Mouse (Mus musculus) heart, embryonic 11.5 days (tissue): ENCODE results near the gene Tcf20. TPM values are rescaled to one million over a fixed set of nuclear protein-coding genes. Genes with fewer than 3 reads are reported as not detected.

ENCODE experiments used
- ATAC-seq: fragments of 200-750 bp; cut with Nextera tagmentation; replicated peaks from 2 replicates; pipeline ENCODE4 v1.8.0; 2017; ENCODE audit warnings: moderate library complexity; ENCODE audit not compliant: insufficient number of reproducible peaks, low FRiP score, low TSS enrichment
- H3K27ac ChIP-seq: fragments of 300-500 bp; sonication (generic); 2 replicates; pipeline ENCODE4 v1.5.1; 2014; ENCODE audit warnings: mild to moderate bottlenecking, low read depth, low read length
- H3K27me3 ChIP-seq: fragments of 300-500 bp; sonication (generic); 2 replicates; pipeline ENCODE4 v1.6.1; 2014; ENCODE audit warnings: mild to moderate bottlenecking, low read length, mixed read lengths; ENCODE audit not compliant: control insufficient read depth, insufficient read depth
- H3K36me3 ChIP-seq: fragments of 300-500 bp; sonication (generic); 2 replicates; pipeline ENCODE4 v1.6.1; 2014; ENCODE audit warnings: mild to moderate bottlenecking, low read length, moderate library complexity, mixed read lengths; ENCODE audit not compliant: control insufficient read depth, insufficient read depth
- H3K4me1 ChIP-seq: fragments of 300-500 bp; sonication (generic); 2 replicates; pipeline ENCODE4 v1.6.1; 2014; ENCODE audit warnings: low read length; ENCODE audit not compliant: control insufficient read depth, insufficient read depth
- H3K4me2 ChIP-seq: fragments of 300-500 bp; sonication (generic); 2 replicates; pipeline ENCODE4 v1.6.1; 2014; ENCODE audit warnings: mild to moderate bottlenecking, moderate library complexity
- H3K4me3 ChIP-seq: fragments of 300-500 bp; sonication (generic); 2 replicates; pipeline ENCODE4 v1.5.1; 2014; ENCODE audit warnings: low read depth, low read length
- H3K9ac ChIP-seq: fragments of 300-500 bp; sonication (generic); 2 replicates; pipeline ENCODE4 v1.6.1; 2014; ENCODE audit warnings: mild to moderate bottlenecking, low read depth, low read length, moderate library complexity
- H3K9me3 ChIP-seq: fragments of 300-500 bp; sonication (generic); replicated peaks from 2 replicates; pipeline ENCODE4 v1.6.1; 2016; ENCODE audit warnings: low read length; ENCODE audit not compliant: control insufficient read depth
- whole genome bisulfite sequencing: fragments of 180-500 bp; shearing (Covaris S2); extraction: QIAGEN DNeasy Blood & Tissue Kit; methylation state at CpG from one replicate; pipeline ENCODE4 v1.1.7; 2014; ENCODE audit not compliant: insufficient replicate concordance; 5-methylcytosine and 5-hydroxymethylcytosine counted together
- polyA plus RNA-seq: library from polyadenylated mRNA; unstranded; fragments of >200 nt; fragmentation: Nextera tagmentation; extraction: Ambion mirVana; gene quantifications from 2 replicates; pipeline ENCODE4 v1.2.1, GENCODE M21; 2014

The Tcf20 gene
- polyA plus RNA-seq, 1 experiment from 2014 or later = 6.7 TPM

- 67% methylated on average over 9 of the region's 9 CpGs for WGBS
- Histone ChIP-seq H3K9me3 (no peaks in the 10 kb centered on the region), H3K9ac (no peak overlapping the region), H3K4me3 (no peak overlapping the region), H3K27ac (no peak overlapping the region), H3K4me2 (no peak overlapping the region), H3K36me3 (no peaks in the 10 kb centered on the region), H3K4me1 (peaks cover 30% of the 10 kb centered on the region), H3K27me3 (peaks cover 63% of the 10 kb centered on the region)
- no peak for ATAC-seq
Observed at GRCm38 (mm10) chr15:82944479-82945195, 43.0 kb downstream of the Tcf20 start.

DNA sequence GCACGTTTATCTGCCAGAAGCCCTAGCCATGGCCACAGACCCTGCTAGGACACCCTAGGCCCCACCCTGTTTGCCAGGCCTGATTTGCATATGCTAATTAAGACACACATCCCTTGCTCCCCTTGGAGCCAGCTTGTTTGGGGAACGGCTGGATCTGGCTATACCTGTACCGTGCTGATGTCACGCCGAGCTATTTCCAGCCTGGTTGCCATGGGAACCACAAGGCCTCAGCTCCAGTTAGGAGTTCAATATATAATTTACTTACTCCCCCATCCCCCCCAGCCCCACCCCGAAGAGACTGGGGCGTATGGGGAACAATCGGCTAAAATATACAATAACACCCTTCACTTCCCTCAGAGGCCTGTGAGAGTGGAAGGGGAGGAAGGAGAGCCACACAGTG, 45.9 kb downstream of the Tcf20 start:
- Histone ChIP-seq H3K27me3 (peaks cover 45% of the 10 kb centered on the region), H3K9me3 (no peaks in the 10 kb centered on the region), H3K9ac (no peak overlapping the region), H3K4me2 (no peak overlapping the region), H3K27ac (no peak overlapping the region), H3K4me1 (peaks cover 37% of the 10 kb centered on the region), H3K36me3 (no peaks in the 10 kb centered on the region), H3K4me3 (no peak overlapping the region)
- 69% methylated on average over 8 of the region's 8 CpGs for WGBS
- ATAC-seq = no peak

- Histone ChIP-seq H3K4me1 (peaks cover 35% of the 10 kb centered on the region), H3K9ac (no peak overlapping the region), H3K27ac (no peak overlapping the region), H3K4me3 (no peak overlapping the region), H3K27me3 (peaks cover 39% of the 10 kb centered on the region), H3K9me3 (no peaks in the 10 kb centered on the region), H3K4me2 (no peak overlapping the region), H3K36me3 (no peaks in the 10 kb centered on the region)
- WGBS = 65% methylated on average over 12 of the region's 12 CpGs
- no peak for ATAC-seq
Observed at GRCm38 (mm10) chr15:82940494-82941214, 47.0 kb downstream of the Tcf20 start.

- WGBS = 13% methylated on average over 17 of the region's 17 CpGs
- peaks cover 35% of the 10 kb centered on the region for H3K4me1 ChIP-seq
- H3K27ac ChIP-seq = peak overlapping the region; percentile 55; the same call in 1 of the 2 replicates
- H3K27me3 ChIP-seq = peaks cover 37% of the 10 kb centered on the region
- peak; percentile 51 for ATAC-seq
- peak overlapping the region; percentile 50 for H3K4me2 ChIP-seq
- H3K9me3 ChIP-seq = no peaks in the 10 kb centered on the region
- H3K9ac ChIP-seq = no peak overlapping the region
- H3K4me3 ChIP-seq = no peak overlapping the region
- no peaks in the 10 kb centered on the region for H3K36me3 ChIP-seq
Observed at GRCm38 (mm10) chr15:82938155-82938569, 49.5 kb downstream of the Tcf20 start.

GRCm38 (mm10) chr15:82937428-82937992, 50.2 kb downstream of the Tcf20 start:
- no peaks in the 10 kb centered on the region for H3K9me3 ChIP-seq
- peak overlapping the region; percentile 55; the same call in 1 of the 2 replicates for H3K27ac ChIP-seq
- no peaks in the 10 kb centered on the region for H3K36me3 ChIP-seq
- peaks cover 31% of the 10 kb centered on the region for H3K27me3 ChIP-seq
- no peak overlapping the region for H3K9ac ChIP-seq
- peaks cover 32% of the 10 kb centered on the region for H3K4me1 ChIP-seq
- ATAC-seq = peak; percentile 36; the same call in 1 of the 2 replicates
- H3K4me2 ChIP-seq = peak overlapping the region; percentile 50
- no peak overlapping the region for H3K4me3 ChIP-seq
- WGBS = 38% methylated on average over 5 of the region's 5 CpGs

GRCm38 (mm10) chr15:82934971-82935370, 52.7 kb downstream of the Tcf20 start:
- Histone ChIP-seq H3K9me3 (no peaks in the 10 kb centered on the region), H3K9ac (no peak overlapping the region), H3K27me3 (peaks cover 20% of the 10 kb centered on the region), H3K4me2 (no peak overlapping the region), H3K27ac (no peak overlapping the region), H3K4me3 (no peak overlapping the region), H3K36me3 (no peaks in the 10 kb centered on the region), H3K4me1 (peaks cover 27% of the 10 kb centered on the region)
- whole genome bisulfite sequencing = 81% methylated on average over 10 of the region's 10 CpGs
- no peak for ATAC-seq

DNA sequence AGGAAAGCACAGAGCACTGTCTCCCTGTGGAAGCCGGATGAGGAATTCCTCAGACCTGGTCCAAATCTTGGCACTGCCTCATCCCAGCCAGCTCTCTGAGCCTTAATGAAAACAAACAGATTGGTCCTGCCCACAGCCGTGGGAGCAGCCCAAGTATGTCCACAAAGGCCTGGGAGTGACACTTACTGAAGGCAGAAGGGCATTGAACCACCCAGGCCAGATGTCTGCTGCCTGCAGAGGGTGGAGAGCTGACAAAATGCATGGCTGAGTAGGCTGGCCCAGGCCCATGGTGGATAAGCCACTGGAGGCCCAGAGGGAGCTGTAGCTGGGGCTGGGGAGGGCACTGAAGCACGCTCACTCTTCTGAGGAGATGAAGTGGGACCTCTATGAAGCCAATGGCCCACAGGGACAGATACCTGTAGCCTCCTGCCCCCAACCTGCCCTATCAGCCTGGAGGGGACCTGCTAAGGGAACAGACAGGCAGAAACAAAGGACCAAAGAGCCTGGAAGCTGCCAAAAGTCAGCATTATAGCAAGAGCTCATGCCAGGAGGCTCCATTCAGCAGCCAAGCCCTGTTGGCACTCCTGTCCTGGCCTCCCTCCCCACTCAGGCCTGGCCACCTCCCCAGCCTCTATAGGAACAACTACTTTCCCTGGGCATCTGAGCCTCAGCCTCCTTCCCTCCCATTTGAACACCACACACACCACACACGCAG, 54.6 kb downstream of the Tcf20 start:
- Histone ChIP-seq H3K9ac (no peak overlapping the region), H3K27me3 (peaks cover 34% of the 10 kb centered on the region), H3K4me1 (peaks cover 33% of the 10 kb centered on the region), H3K4me3 (no peak overlapping the region), H3K4me2 (no peak overlapping the region), H3K27ac (no peak overlapping the region; the same call in 1 of the 2 replicates), H3K9me3 (no peaks in the 10 kb centered on the region), H3K36me3 (no peaks in the 10 kb centered on the region)
- WGBS = 34% methylated on average over 4 of the region's 4 CpGs
- no peak for ATAC-seq

DNA sequence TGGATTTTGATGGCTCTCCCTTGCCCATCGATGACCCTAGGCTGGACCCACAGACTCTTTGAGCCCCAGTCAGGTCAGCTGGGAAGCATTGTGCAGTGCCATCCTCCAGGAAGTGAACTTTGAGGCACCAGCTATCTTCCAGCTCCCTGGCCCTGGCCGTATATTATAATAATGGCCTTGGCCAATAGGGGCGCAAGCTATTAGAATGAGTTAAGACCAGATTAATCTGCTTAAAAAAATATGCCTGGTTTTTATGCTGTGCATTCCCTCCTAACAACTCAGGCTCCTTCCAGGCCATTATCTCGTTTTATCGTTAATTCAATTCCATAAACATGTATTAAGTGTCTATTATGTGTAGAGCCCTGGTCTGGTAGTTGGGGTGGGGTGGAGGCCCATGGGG, 56.2 kb downstream of the Tcf20 start:
- Histone ChIP-seq H3K4me3 (no peak overlapping the region), H3K4me2 (no peak overlapping the region), H3K9ac (no peak overlapping the region), H3K4me1 (peaks cover 27% of the 10 kb centered on the region), H3K9me3 (no peaks in the 10 kb centered on the region), H3K27me3 (peaks cover 49% of the 10 kb centered on the region), H3K36me3 (no peaks in the 10 kb centered on the region), H3K27ac (no peak overlapping the region)
- ATAC-seq = no peak
- WGBS = 79% methylated on average over 5 of the region's 5 CpGs
